Mouse (Mus musculus) spleen, adult 18-20 months (tissue): ENCODE results near the gene Bace2.

Experiments
- DNase-seq, 2 experiments: peaks; one replicate each; pipeline ENCODE4 v3.0.0; 2022; ENCODE audit warnings: mixed read lengths in 2 of 2

Gene Bace2

DNA sequence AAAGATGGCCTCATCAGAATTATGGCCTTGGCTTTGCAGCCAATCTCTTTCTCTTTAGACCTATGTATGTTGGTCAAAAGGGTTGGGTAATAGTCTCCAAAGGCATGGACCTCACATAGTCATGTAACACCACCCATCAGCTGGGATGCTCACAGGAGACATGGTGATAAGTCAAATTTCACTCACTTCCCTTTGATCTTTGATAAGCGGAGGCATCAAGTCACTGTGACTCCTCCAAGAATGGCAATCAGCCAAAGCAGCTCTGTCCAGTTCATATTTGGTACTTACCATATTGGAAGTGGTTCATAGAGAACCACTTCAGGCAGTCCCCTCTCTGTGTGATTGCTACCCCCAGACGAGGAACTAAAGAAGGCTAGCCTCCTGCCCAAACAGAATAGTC, 118.1 kb downstream of the Bace2 start:
- no peak for DNase-seq

DNA sequence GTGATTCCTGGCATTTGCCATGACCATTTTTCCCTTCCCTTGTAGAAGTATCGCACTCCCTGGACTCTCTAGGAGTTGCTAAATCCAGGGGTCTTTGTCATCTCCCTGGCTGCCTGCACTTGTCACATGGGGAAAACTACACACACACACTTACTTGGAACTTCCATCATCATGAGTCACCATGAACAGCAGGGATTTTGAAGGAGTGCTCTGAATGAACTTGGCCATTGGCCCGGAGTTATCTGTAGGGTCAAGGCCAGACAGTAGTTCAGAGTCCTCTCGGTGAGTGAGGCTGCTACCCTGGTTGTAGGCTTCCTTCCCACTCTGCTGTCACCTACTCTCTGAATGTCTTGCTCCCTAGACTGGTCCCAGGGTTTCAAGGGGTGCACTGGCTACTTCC, 119.0 kb downstream of the Bace2 start:
- DNase-seq, result no peak

DNA sequence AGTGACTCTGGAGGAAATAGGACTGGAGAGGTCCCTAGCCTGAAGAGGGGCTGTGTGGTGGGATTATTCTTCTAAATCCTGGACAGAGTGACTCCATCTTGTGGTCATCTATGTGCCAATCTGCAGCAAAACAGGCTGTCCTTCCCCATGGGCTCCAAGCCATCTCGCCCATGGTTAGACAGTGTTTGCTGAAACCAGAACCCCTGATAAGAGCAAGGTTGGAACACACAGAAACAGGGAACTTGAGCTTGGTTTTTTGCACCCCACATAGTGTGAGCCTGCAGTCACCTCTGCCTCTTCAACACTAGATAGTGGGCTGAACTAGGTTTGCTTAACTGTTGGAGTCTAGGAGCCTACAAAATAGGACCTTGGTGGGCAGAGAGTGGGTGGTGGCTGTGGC, 120.0 kb downstream of the Bace2 start:
- DNase-seq, result no peak

DNA sequence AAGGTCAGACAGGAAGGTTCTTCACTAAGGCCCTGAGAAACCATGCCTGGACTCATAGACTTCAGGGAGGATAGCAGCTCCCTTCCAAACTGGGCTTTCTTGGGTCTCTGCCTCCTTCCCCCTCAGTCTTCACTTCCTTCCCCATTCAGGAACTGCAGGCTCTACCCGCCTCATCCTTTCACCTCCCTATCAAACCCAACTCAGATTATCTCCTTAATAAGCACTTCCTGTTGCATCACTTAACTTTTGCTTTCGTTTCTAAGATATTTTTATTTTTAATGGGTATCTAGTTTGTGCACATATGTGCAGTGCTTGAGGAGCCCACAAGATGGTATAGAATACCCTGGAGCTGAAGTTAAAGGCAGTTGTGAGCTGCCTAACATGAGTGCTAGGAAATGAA, 122.1 kb downstream of the Bace2 start:
- DNase-seq, result no peak

DNA sequence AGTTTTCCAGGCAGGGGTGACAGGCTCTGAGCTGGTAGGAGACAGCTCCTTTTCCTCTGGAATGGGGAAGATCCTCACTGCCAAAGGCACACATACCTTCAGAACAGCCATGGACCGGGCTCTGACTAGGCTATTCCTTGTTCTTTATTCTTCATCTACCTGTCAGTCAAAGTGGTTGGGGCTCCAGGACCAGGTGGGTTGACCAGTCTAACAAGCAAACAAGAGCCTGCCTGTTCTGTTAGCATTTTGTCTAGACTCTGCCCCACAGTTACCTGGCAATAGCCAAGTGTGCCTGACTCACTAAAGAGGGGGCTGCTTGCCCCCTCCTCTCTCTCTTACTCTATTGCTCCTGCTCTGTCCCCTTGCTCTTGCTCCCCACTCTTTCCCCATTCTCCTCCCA, 135.8 kb downstream of the Bace2 start:
- no peak for DNase-seq
